Mouse (Mus musculus) spleen, adult 2 months (tissue): ENCODE measurements around the gene Wnt10a. TPM values are rescaled to one million over a fixed set of nuclear protein-coding genes. Genes with fewer than 3 reads are reported as not detected.
A peak's percentile ranks its signal among the peaks of the same experiment; 100 is the strongest.

Experiments
- DNase-seq, 2 experiments: peaks; one replicate each; pipeline versions ENCODE4 v3.0.0 to v3.0.0-alpha.2; 2012 to 2021; ENCODE audit warnings: low spot score in 2 of 2, low read depth in 1 of 2
- H3K27ac ChIP-seq: fragments of 200-500 bp; 2 replicates; pipeline ENCODE4 v1.5.1; 2012; ENCODE audit warnings: low read length, inconsistent platforms; ENCODE audit not compliant: insufficient read depth
- H3K27me3 ChIP-seq: fragments of 200-500 bp; 2 replicates; pipeline ENCODE4 v1.6.1; 2012; ENCODE audit warnings: mild to moderate bottlenecking, moderate library complexity, low read length, inconsistent platforms; ENCODE audit not compliant: control insufficient read depth, insufficient read depth
- H3K36me3 ChIP-seq: fragments of 200-500 bp; 2 replicates; pipeline ENCODE4 v1.6.1; 2012; ENCODE audit warnings: mild to moderate bottlenecking, low read length, inconsistent platforms; ENCODE audit not compliant: control insufficient read depth, insufficient read depth
- H3K4me1 ChIP-seq: fragments of 200-500 bp; 2 replicates; pipeline ENCODE4 v1.6.1; 2011; ENCODE audit warnings: inconsistent platforms; ENCODE audit not compliant: control insufficient read depth, insufficient read depth, insufficient read length
- H3K4me3 ChIP-seq: fragments of 200-500 bp; 2 replicates; pipeline ENCODE4 v1.5.1; 2011; ENCODE audit warnings: mild to moderate bottlenecking, inconsistent platforms; ENCODE audit not compliant: insufficient read depth, insufficient read length; ENCODE audit errors: extremely low read depth
- CTCF ChIP-seq: fragments of 200-500 bp; IDR thresholded peaks from 2 replicates; pipeline ENCODE4 v1.5.1; 2011; ENCODE audit warnings: mild to moderate bottlenecking, inconsistent platforms; ENCODE audit not compliant: insufficient read depth, insufficient read length, insufficient replicate concordance; ENCODE audit errors: extremely low read depth
- POLR2A ChIP-seq: fragments of 200-500 bp; IDR thresholded peaks from 2 replicates; pipeline ENCODE4 v1.6.1; 2011; ENCODE audit warnings: low read depth, low read length, inconsistent platforms
- WGBS: fragments of 180-500 bp; shearing (Covaris S2); methylation state at CpG from one replicate; pipeline ENCODE4 v1.1.7; 2018; 5-methylcytosine and 5-hydroxymethylcytosine counted together
- polyA plus RNA-seq: library from polyadenylated mRNA; depleted of rRNA; stranded (reverse); fragments of >200 nt; gene quantifications from 2 replicates; pipeline ENCODE4 v1.2.3, GENCODE M21; 2012

Wnt10a gene
- polyA plus RNA-seq, 1 experiment = 3.1 TPM

DNA sequence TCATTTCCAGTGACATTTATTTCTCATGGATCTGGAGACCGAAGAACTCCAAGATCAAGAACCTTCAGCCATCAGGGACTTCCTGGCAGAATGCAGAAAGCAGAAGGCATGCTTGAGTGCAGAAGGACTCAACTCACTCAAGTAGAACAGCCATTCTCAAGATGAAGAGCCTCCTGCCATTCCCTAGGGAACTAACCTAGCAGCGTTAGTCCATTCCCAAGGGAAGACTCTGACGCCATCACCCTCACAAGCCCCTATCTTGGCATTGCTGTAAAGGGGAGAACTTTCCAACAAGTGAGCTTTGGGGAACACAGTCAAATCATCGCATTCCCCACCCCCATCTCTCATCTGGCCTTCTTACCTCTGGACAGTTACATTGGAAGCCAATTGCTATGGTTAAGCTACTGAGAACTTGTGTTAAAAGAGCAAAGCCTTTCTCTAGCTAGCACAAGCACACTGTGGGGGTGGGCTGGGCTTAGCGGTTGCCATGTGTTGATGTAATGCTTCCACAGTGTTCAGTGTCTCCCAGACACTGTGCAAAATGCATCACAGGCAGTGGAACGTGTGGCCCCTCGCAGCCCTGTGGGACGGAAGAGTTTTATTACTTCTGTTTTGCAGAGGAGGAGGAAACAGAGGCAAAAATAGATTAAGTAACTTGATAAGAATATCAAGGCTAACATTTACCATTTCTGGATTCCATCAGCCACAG lies 37.9 kb upstream of the Wnt10a start:
- Histone ChIP-seq H3K4me1 (peaks cover 8% of the 10 kb centered on the region; the same call in 1 of the 2 replicates), H3K27ac (no peak overlapping the region), H3K27me3 (no peaks in the 10 kb centered on the region), H3K4me3 (no peak overlapping the region), H3K36me3 (no peaks in the 10 kb centered on the region)
- no peak for DNase-seq
- WGBS = 30% methylated on average over 8 of the region's 8 CpGs
- TF ChIP-seq CTCF (no peak), POLR2A (no peak)

GRCm38 (mm10) chr1:74754175-74754785 lies 37.0 kb upstream of the Wnt10a start:
- no peak overlapping the region for H3K27ac ChIP-seq
- 31% methylated on average over 5 of the region's 5 CpGs for WGBS
- DNase-seq = no peak

GRCm38 (mm10) chr1:74759773-74760172 lies 31.5 kb upstream of the Wnt10a start:
- H3K27me3 ChIP-seq = no peaks in the 10 kb centered on the region
- no peaks in the 10 kb centered on the region for H3K4me1 ChIP-seq
- H3K27ac ChIP-seq = no peak overlapping the region
- no peaks in the 10 kb centered on the region for H3K36me3 ChIP-seq
- no peak overlapping the region for H3K4me3 ChIP-seq
- WGBS = 33% methylated on average over 4 of the region's 4 CpGs
- DNase-seq = no peak
- TF ChIP-seq CTCF = peak; percentile 17; the same call in 1 of the 2 replicates
- no peak for TF ChIP-seq POLR2A

More at GRCm38 (mm10) chr1:74754175-74754785, 37.0 kb upstream of the Wnt10a start:
- TF ChIP-seq CTCF = no peak
- no peak for TF ChIP-seq POLR2A
- no peaks in the 10 kb centered on the region for H3K27me3 ChIP-seq
- no peaks in the 10 kb centered on the region for H3K36me3 ChIP-seq
- no peak overlapping the region for H3K4me3 ChIP-seq
- peaks cover 8% of the 10 kb centered on the region; the same call in 1 of the 2 replicates for H3K4me1 ChIP-seq

- H3K4me1 ChIP-seq = no peaks in the 10 kb centered on the region
- H3K36me3 ChIP-seq = no peaks in the 10 kb centered on the region
- TF ChIP-seq CTCF = peak; percentile 38; the same call in 1 of the 2 replicates
- no peak for TF ChIP-seq POLR2A
- WGBS = 0% methylated on average over 6 of the region's 6 CpGs
- H3K27ac ChIP-seq = no peak overlapping the region
- H3K4me3 ChIP-seq = no peak overlapping the region
- H3K27me3 ChIP-seq = no peaks in the 10 kb centered on the region; the same call in 1 of the 2 replicates
- peak; percentile 47 to 61 for DNase-seq
These were observed 28.2 kb upstream of the Wnt10a start for GRCm38 (mm10) chr1:74763081-74763480.

DNA sequence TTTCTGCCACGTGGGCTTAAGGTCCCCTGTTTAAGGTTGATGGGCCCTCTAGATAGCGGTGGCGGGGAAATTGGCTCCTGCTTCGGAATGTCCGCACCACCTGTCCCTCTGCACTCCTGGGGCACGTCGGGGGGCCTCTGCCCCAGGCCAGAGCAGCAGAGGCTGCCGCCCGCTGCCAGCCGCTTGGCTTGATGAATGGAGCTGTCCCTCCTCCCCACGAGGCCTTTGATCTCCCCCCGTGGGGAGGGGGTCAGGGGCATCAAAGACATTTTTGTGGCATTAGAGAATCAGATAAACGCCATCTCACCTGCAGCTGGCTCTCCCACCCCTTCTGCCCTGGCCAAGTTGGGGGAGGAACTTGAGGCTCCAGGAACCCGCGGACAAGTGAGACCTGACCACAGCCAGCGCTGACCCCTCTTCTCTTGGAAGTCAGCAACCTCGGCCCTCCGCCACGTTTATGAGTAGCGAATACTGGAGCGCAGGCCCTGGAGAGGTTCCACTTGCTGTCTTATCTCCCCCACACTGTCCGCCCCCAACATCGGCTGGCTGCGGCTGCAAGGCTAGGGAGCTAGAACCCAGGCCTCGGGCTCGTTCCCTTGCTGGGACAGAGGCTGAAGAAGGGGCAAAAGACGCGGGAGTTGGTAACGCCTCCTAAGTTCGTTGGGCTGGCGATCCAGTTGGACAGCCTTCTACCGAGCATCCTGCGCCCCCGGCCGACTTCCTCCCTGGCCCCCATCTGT lies 20.4 kb upstream of the Wnt10a start:
- peaks cover 17% of the 10 kb centered on the region for H3K27me3 ChIP-seq
- TF ChIP-seq CTCF (no peak), POLR2A (no peak)
- H3K4me3 ChIP-seq = no peak overlapping the region
- H3K36me3 ChIP-seq = no peaks in the 10 kb centered on the region
- DNase-seq = no peak
- no peak overlapping the region for H3K27ac ChIP-seq
- WGBS = 9% methylated on average over 35 of the region's 35 CpGs
- no peaks in the 10 kb centered on the region; the same call in none of the 2 replicates for H3K4me1 ChIP-seq

DNA sequence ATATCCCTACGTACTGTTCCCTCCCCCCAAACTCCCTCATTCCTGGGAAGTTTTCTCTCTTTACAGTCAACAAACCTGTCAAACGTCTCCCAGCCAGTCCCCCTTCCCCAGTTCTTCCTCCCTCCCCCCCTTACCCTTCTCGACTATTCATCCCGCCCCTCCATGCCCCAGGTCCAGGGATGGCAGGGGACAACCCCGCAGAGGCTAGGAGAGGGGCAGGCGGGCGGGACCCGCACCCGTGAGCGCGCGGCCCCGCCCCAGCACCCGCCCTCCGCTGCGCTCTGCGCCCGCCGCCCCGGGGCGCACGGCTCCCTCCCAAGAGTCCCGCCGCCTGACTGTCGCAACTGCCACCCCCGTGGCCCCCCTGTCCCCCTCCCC lies 19.9 kb upstream of the Wnt10a start:
- DNase-seq = no peak
- H3K4me3 ChIP-seq = peak overlapping the region; percentile 31; the same call in 1 of the 2 replicates
- H3K36me3 ChIP-seq = no peaks in the 10 kb centered on the region
- no peak overlapping the region for H3K27ac ChIP-seq
- H3K27me3 ChIP-seq = peaks cover 17% of the 10 kb centered on the region
- no peaks in the 10 kb centered on the region; the same call in none of the 2 replicates for H3K4me1 ChIP-seq
- TF ChIP-seq CTCF (no peak), POLR2A (no peak)
- 3% methylated on average over 24 of the region's 26 CpGs for WGBS
